Mouse (Mus musculus) effector memory CD4-positive, alpha-beta T cell, adult 7 months (primary cell): ENCODE measurements around the gene Anp32e. TPM values are rescaled to one million over a fixed set of nuclear protein-coding genes. Genes with fewer than 3 reads are reported as not detected.

ENCODE experiments used
- polyA plus RNA-seq: library from polyadenylated mRNA; unstranded; fragments of 100-300 nt; shearing (Covaris generic); gene quantifications from one replicate; pipeline ENCODE4 v1.2.1, GENCODE M21; 2017

The Anp32e gene
- 199 TPM for polyA plus RNA-seq

GRCm38 (mm10) chr3:95928658-95929503 lies at the start of gene Anp32e:
Anp32e (plus strand) TSS chr3:95929246.

GRCm38 (mm10) chr3:95881979-95882815 lies 46.8 kb upstream of the Anp32e start, which contains the start of gene Ciart:
Ciart (minus strand) TSS chr3:95882251.

GRCm38 (mm10) chr3:95891211-95892065 lies 37.6 kb upstream of the Anp32e start, which contains the start of gene BC028528:
BC028528 (minus strand) TSS chr3:95892005.

GRCm38 (mm10) chr3:95893606-95894316 lies 35.3 kb upstream of the Anp32e start, which contains the start of gene Aph1a:
Aph1a (plus strand) TSS chr3:95893969.

GRCm38 (mm10) chr3:95904568-95904967 lies 24.5 kb upstream of the Anp32e start, which contains the start of gene Car14:
Car14 (minus strand) TSS chr3:95904691.

GRCm38 (mm10) chr3:95995802-95996428 lies 66.9 kb downstream of the Anp32e start, which contains the start of gene Plekho1:
Plekho1 (minus strand) TSS chr3:95996001.

Other genes with a start within 250 kb of the Anp32e start
- 3.4 TPM for gene Adamtsl4, start 241.3 kb upstream of the Anp32e start, polyA plus RNA-seq
- gene Ecm1, start 189.7 kb upstream of the Anp32e start, polyA plus RNA-seq = 6.8 TPM
- gene Tars2, start 169.0 kb upstream of the Anp32e start, polyA plus RNA-seq = 45.4 TPM
- 43.6 TPM for gene Rprd2, start 110.4 kb upstream of the Anp32e start, polyA plus RNA-seq
- 40.3 TPM for gene Prpf3, start 73.4 kb upstream of the Anp32e start, polyA plus RNA-seq
- 120 TPM for gene Mrps21, start 57.7 kb upstream of the Anp32e start, polyA plus RNA-seq
- 11.1 TPM for gene Ciart, start 47.0 kb upstream of the Anp32e start, polyA plus RNA-seq
- not detected for gene BC028528, start 37.2 kb upstream of the Anp32e start, polyA plus RNA-seq
- 34.3 TPM for gene Aph1a, start 35.3 kb upstream of the Anp32e start, polyA plus RNA-seq
- gene Car14, start 24.6 kb upstream of the Anp32e start, polyA plus RNA-seq = not detected
- 4.8 TPM for gene Plekho1, start 66.8 kb downstream of the Anp32e start, polyA plus RNA-seq
- gene Vps45, start 129.2 kb downstream of the Anp32e start, polyA plus RNA-seq = 19.4 TPM
- 12.6 TPM for gene Otud7b, start 175.3 kb downstream of the Anp32e start, polyA plus RNA-seq
- gene Mtmr11, start 232.8 kb downstream of the Anp32e start, polyA plus RNA-seq = 0.37 TPM
- 123 TPM for gene Sf3b4, start 243.1 kb downstream of the Anp32e start, polyA plus RNA-seq